Mouse (Mus musculus): Measurements from ENCODE around the gene Mrpl37. TPM values are rescaled to one million over a fixed set of nuclear protein-coding genes. Genes with fewer than 3 reads are reported as not detected.

Mrpl37 gene
- total RNA-seq, 2 experiments from 2014 or later: 110 to 111 TPM

Other genes with a start within 250 kb of the Mrpl37 start
- gene Ssbp3, start 156.2 kb downstream of the Mrpl37 start, total RNA-seq (2021): 10 to 100 TPM; 41.6 to 45.0 TPM
- gene Cyb5rl, start 120 bp upstream of the Mrpl37 start, total RNA-seq (2021): 10 to 100 TPM; 14.2 to 17.8 TPM
- not detected for gene Cdcp2, start 30.0 kb upstream of the Mrpl37 start, total RNA-seq (2021)
- gene Tmem59, start 111.5 kb upstream of the Mrpl37 start, total RNA-seq (2021): 100 to 1,000 TPM; 114 to 137 TPM
- gene Tceanc2, start 112.2 kb upstream of the Mrpl37 start, total RNA-seq (2021): 10 to 100 TPM; 10.7 to 14.2 TPM
- gene Ldlrad1, start 142.3 kb upstream of the Mrpl37 start, total RNA-seq (2021): not detected
- 10 to 100 TPM; 10.7 to 13.3 TPM for gene Lrrc42, start 186.7 kb upstream of the Mrpl37 start, total RNA-seq (2021)
- 10 to 100 TPM; 10.5 to 13.0 TPM for gene Hspb11, start 186.7 kb upstream of the Mrpl37 start, total RNA-seq (2021)
- gene Dio1, start 240.3 kb upstream of the Mrpl37 start, total RNA-seq (2021): not detected
- 10 to 100 TPM; 20.7 to 22.3 TPM for gene Yipf1, start 247.5 kb upstream of the Mrpl37 start, total RNA-seq (2021)